Mouse (Mus musculus) adipose tissue, adult 10 weeks (tissue): ENCODE results near the gene E2f2. TPM values are rescaled to one million over a fixed set of nuclear protein-coding genes. Genes with fewer than 3 reads are reported as not detected.

ENCODE experiments used
- polyA plus RNA-seq: library from polyadenylated mRNA; stranded (reverse); fragments of 350-450 nt; fragmentation: Illumina TruSeq; extraction: RNeasy Lipid Tissue Mini Kit (QIAGEN cat#74804); gene quantifications from one replicate; pipeline ENCODE4 v1.2.3, GENCODE M21; 2014; ENCODE audit warnings: low read depth, low replicate concordance

E2f2 gene
- 0.99 TPM for polyA plus RNA-seq

DNA sequence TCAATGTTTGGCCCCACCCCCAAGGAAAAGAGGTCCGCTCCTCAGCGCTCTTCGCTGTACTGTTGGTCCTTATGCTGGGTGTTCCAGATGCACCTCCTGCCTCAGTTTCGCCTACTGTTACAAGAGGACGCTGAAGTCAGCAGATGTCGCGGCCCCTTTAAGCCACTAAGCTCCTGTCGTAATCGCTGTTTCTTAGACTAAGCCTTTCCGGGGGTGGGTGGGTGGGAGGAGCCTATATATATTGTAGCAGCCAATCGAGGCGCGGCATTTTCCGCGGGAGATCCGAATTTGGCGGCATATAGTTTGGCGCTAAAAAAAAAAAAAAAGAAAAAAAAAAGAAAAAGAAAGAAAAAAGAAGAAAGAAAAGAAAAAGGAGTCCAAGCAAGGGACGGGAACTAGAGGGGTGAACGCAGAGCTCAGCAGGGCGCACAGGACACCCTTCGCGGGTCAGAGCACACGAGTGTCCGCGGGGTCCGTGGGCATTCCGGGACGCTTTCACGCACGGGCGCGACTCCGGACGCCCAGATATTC is at the start of gene E2f2:
Gene E2f2, plus strand, starts transcription at position 384 of the 531 bp plus-strand sequence.

DNA sequence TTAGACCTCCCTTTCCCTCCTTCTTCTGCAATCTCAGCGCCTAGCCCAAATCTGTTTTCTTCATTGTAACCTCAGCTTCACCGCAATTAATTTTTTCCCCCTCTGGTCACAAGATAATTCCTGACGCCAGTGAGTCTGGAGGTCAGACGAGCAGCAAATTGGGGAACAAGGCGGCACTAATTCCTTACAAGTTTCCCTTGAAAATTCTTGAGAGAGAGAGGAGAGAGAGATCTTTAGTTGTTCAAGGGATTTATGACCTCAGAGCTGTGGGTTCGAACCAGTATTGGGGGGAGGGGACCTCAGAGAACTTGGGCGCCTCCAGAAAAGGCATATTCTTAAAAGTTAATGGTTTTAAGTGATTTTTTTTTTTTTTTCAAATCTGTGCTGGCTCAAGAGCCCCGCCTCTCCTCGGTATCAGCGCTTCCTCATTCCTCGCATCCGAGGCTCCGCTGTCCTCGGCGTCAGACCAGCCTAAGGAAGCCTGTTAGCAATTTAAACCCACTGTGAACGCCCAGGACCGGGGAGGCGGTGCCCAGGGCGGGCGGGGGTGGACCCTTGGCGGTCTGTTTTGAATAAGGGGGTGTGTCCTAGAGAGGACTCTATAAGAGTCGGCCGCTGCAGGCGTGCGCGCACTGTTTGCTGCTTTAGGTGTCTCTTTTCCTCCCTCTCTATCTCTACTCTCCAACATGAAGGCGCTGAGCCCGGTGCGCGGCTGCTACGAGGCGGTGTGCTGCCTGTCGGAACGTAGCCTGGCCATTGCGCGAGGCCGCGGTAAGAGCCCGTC is 28.8 kb upstream of the E2f2 start, which contains the start of gene Id3:
Gene Id3, plus strand, starts transcription at position 305 of the 784 bp plus-strand sequence.

DNA sequence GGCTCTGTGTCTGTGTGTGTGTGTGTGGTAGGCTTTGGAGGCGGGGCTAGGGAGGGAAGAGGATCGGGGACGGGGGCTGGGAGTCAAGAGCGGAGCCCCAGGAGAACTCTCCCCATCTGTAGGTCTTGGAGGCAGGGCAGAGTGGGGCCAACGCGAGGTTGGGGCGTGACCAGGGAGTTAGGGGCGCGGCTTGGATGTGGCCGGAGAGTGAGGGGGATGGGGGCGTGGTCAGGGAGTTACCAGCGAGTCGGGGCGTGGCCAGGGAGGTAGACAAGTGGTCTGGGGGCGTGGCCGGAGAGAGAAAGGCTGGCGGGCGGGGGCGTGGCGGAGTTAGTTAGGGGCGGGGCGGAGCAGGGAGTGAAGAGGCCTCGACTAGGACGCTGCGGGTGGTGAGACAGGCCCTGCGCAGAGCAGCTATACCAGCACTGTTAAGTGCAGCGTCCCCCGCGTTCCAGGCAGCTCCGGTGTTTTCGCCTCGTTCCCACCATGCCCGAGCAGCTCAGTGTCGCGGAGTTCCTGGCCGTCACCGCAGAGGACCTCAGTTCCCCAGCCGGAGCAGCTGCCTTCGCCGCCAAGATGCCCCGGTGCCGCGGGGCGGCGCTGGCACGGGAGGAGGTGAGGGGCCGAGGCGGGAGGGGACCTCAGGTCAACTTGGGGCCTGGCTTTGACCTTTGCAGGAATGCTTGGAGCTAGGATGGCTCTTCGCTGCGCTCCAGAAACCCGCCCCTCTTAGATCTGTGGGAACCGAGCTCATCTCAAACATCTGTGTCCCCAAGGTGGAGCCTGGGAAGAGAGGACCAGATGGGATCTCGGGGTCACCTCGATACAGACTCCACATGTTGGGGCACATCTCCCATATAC is 34.1 kb downstream of the E2f2 start, which contains the start of gene Asap3:
Gene Asap3, plus strand, starts transcription at position 333 of the 861 bp plus-strand sequence.

Other genes with a start within 250 kb of the E2f2 start
- 52.3 TPM for gene Hmgcl, start 225.9 kb upstream of the E2f2 start, polyA plus RNA-seq
- 29.9 TPM for gene Gale, start 208.7 kb upstream of the E2f2 start, polyA plus RNA-seq
- gene Lypla2, start 199.8 kb upstream of the E2f2 start, polyA plus RNA-seq = 50.2 TPM
- 46.8 TPM for gene Pithd1, start 185.1 kb upstream of the E2f2 start, polyA plus RNA-seq
- gene Eloa, start 150.6 kb upstream of the E2f2 start, polyA plus RNA-seq = 24.2 TPM
- 1,130 TPM for gene Rpl11, start 119.0 kb upstream of the E2f2 start, polyA plus RNA-seq
- 58.8 TPM for gene Id3, start 28.9 kb upstream of the E2f2 start, polyA plus RNA-seq
- 5.0 TPM for gene Asap3, start 34.0 kb downstream of the E2f2 start, polyA plus RNA-seq
- 17.5 TPM for gene Tcea3, start 75.3 kb downstream of the E2f2 start, polyA plus RNA-seq
- 20.5 TPM for gene Zfp46, start 112.3 kb downstream of the E2f2 start, polyA plus RNA-seq
- gene Hnrnpr, start 138.5 kb downstream of the E2f2 start, polyA plus RNA-seq = 58.4 TPM